Mouse (Mus musculus): ENCODE results near the gene Card10.

- TF ChIP-seq CTCF (IDR thresholded peaks at IDR 0.05; ENCODE audit: low read depth) = no peak
- no peak for TF ChIP-seq EP300 (IDR thresholded peaks at IDR 0.05; ENCODE audit: low read depth)
These were observed 47.6 kb downstream of the Card10 start for GRCm38 (mm10) chr15:78755226-78755625.
